Mouse (Mus musculus) midbrain, embryonic 15.5 days (tissue): ENCODE results near the gene Trmt10b. TPM values are rescaled to one million over a fixed set of nuclear protein-coding genes. Genes with fewer than 3 reads are reported as not detected.

Experiments used
- ATAC-seq: fragments of 200-750 bp; cut with Nextera tagmentation; replicated peaks from 2 replicates; pipeline ENCODE4 v1.8.0; 2017; ENCODE audit warnings: moderate TSS enrichment
- H3K27ac ChIP-seq: fragments of 300-500 bp; sonication (generic); 2 replicates; pipeline ENCODE4 v1.5.1; 2015; ENCODE audit warnings: mild to moderate bottlenecking, inconsistent platforms
- H3K27me3 ChIP-seq: fragments of 300-500 bp; sonication (generic); replicated peaks from 2 replicates; pipeline ENCODE4 v1.6.1; 2015; ENCODE audit warnings: inconsistent platforms
- H3K36me3 ChIP-seq: fragments of 300-500 bp; sonication (generic); replicated peaks from 2 replicates; pipeline ENCODE4 v1.6.1; 2015; ENCODE audit warnings: inconsistent platforms
- H3K4me1 ChIP-seq: fragments of 300-500 bp; sonication (generic); 2 replicates; pipeline ENCODE4 v1.6.1; 2015; ENCODE audit warnings: inconsistent platforms
- H3K4me2 ChIP-seq: fragments of 300-500 bp; sonication (generic); 2 replicates; pipeline ENCODE4 v1.6.1; 2015; ENCODE audit warnings: inconsistent platforms, mild to moderate bottlenecking, moderate library complexity
- H3K4me3 ChIP-seq: fragments of 300-500 bp; sonication (generic); 2 replicates; pipeline ENCODE4 v1.5.1; 2015; ENCODE audit warnings: mild to moderate bottlenecking, inconsistent platforms
- H3K9ac ChIP-seq: fragments of 300-500 bp; sonication (generic); 2 replicates; pipeline ENCODE4 v1.6.1; 2015; ENCODE audit warnings: mild to moderate bottlenecking, inconsistent platforms
- H3K9me3 ChIP-seq: fragments of 300-500 bp; sonication (generic); 2 replicates; pipeline ENCODE4 v1.6.1; 2016; ENCODE audit warnings: inconsistent platforms
- WGBS: fragments of 180-500 bp; shearing (Covaris S2); methylation state at CpG from one replicate; pipeline ENCODE4 v1.1.7; 2015; ENCODE audit warnings: mixed read lengths; 5-methylcytosine and 5-hydroxymethylcytosine counted together
- polyA plus RNA-seq: library from polyadenylated mRNA; unstranded; fragments of >200 nt; fragmentation: Nextera tagmentation; extraction: Ambion mirVana; gene quantifications from 2 replicates; pipeline ENCODE4 v1.2.1, GENCODE M21; 2015

Gene Trmt10b
- polyA plus RNA-seq, 1 experiment from 2014 or later = 24.1 TPM

DNA sequence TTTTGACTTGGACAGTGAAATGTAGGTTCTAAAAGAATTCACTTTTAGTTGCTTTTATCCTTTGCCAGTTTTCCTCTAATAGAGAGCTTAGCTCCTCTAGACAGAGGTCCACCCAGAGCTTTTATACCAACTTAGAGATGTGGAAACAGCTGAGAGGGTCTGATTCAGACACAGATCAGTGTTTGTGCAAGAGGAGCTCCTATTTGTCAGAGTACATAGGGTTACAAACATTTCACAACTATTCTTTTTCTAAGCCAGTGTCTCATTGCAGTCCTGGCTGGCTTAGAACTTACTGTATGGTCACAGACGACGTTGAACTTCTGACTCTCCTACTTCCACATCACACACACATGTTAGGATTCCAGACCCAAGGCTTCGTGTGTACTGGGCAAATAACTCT lies 59.7 kb downstream of the Trmt10b start:
- Histone ChIP-seq H3K4me3 (no peak overlapping the region), H3K27ac (no peak overlapping the region), H3K4me1 (no peaks in the 10 kb centered on the region), H3K4me2 (no peak overlapping the region), H3K9me3 (no peaks in the 10 kb centered on the region), H3K36me3 (peaks cover 15% of the 10 kb centered on the region; the same call in 1 of the 2 replicates), H3K27me3 (no peaks in the 10 kb centered on the region), H3K9ac (no peak overlapping the region)
- no peak for ATAC-seq
- 89% methylated on average over 3 of the region's 3 CpGs for WGBS

Other genes with a start within 250 kb of the Trmt10b start
- gene Fbxo10, start 212.5 kb upstream of the Trmt10b start, polyA plus RNA-seq = 20.2 and 21.9 TPM in 2 replicates
- 138 and 149 TPM in 2 replicates for gene Tomm5, start 189.0 kb upstream of the Trmt10b start, polyA plus RNA-seq
- 1.4 and 1.5 TPM in 2 replicates for gene Frmpd1, start 112.3 kb upstream of the Trmt10b start, polyA plus RNA-seq
- 8.4 and 8.7 TPM in 2 replicates for gene Dcaf10, start 45.0 kb downstream of the Trmt10b start, polyA plus RNA-seq
- gene Exosc3, start 45.6 kb downstream of the Trmt10b start, polyA plus RNA-seq = 30.1 and 34.9 TPM in 2 replicates
- gene Slc25a51, start 111.6 kb downstream of the Trmt10b start, polyA plus RNA-seq = 72.1 and 77.6 TPM in 2 replicates
- 6.3 and 6.7 TPM in 2 replicates for gene Shb, start 235.3 kb downstream of the Trmt10b start, polyA plus RNA-seq